Mouse (Mus musculus): ENCODE results near the gene Adcy3. TPM values are rescaled to one million over a fixed set of nuclear protein-coding genes. Genes with fewer than 3 reads are reported as not detected.

The Adcy3 gene
- polyA plus RNA-seq, 1 experiment from 2014 or later, result 8.9 TPM

GRCm38 (mm10) chr12:4143179-4143578, 10.3 kb downstream of the Adcy3 start:
- Histone ChIP-seq H3K9ac (replicated peaks; ENCODE audit: low read depth, low read length) (no peak overlapping the region), H3K27me3 (ENCODE audit: control insufficient read depth, insufficient read depth, low read length) (no peaks in the 10 kb centered on the region), H3K36me3 (ENCODE audit: control insufficient read depth, insufficient read depth, low read length) (0 out of 2 replicates have a peak, but pooled peaks cover 3% of the 10 kb centered on the region), H3K27ac (ENCODE audit: low read length) (no peak overlapping the region), H3K4me3 (ENCODE audit: low read depth, low read length) (no peak overlapping the region), H3K4me1 (ENCODE audit: control insufficient read depth, insufficient read depth, low read length) (no peaks in the 10 kb centered on the region), H3K9me3 (ENCODE audit: control insufficient read depth, low read depth, low read length) (no peaks in the 10 kb centered on the region), H3K4me2 (replicated peaks; ENCODE audit: low read depth, low read length) (no peak overlapping the region)
- 86% methylated on average over 5 of the region's 5 CpGs for WGBS
- no peak for ATAC-seq (ENCODE audit: insufficient number of reproducible peaks, insufficient read depth, low FRiP score, low read depth)

- H3K27me3 ChIP-seq (ENCODE audit: control insufficient read depth, insufficient read depth, low read length), result no peaks in the 10 kb centered on the region
- H3K9me3 ChIP-seq (ENCODE audit: control insufficient read depth, low read depth, low read length), result no peaks in the 10 kb centered on the region
- H3K4me2 ChIP-seq (replicated peaks; ENCODE audit: low read depth, low read length), result no peak overlapping the region
- no peak overlapping the region for H3K4me3 ChIP-seq (ENCODE audit: low read depth, low read length)
- H3K27ac ChIP-seq (ENCODE audit: low read length), result no peak overlapping the region
- H3K36me3 ChIP-seq (ENCODE audit: control insufficient read depth, insufficient read depth, low read length), result no peaks in the 10 kb centered on the region
- no peaks in the 10 kb centered on the region for H3K4me1 ChIP-seq (ENCODE audit: control insufficient read depth, insufficient read depth, low read length)
- no peak for ATAC-seq (ENCODE audit: insufficient number of reproducible peaks, insufficient read depth, low FRiP score, low read depth)
- WGBS, result 80% methylated on average over 2 of the region's 2 CpGs
- no peak overlapping the region for H3K9ac ChIP-seq (replicated peaks; ENCODE audit: low read depth, low read length)
These were observed 18.0 kb downstream of the Adcy3 start for GRCm38 (mm10) chr12:4150936-4151335.

- WGBS, result 86% methylated on average over 3 of the region's 3 CpGs
- no peaks in the 10 kb centered on the region for H3K9me3 ChIP-seq (ENCODE audit: control insufficient read depth, low read depth, low read length)
- H3K4me1 ChIP-seq (ENCODE audit: control insufficient read depth, insufficient read depth, low read length), result no peaks in the 10 kb centered on the region
- H3K36me3 ChIP-seq (ENCODE audit: control insufficient read depth, insufficient read depth, low read length), result no peaks in the 10 kb centered on the region
- H3K9ac ChIP-seq (replicated peaks; ENCODE audit: low read depth, low read length), result no peak overlapping the region
- no peak overlapping the region for H3K4me2 ChIP-seq (replicated peaks; ENCODE audit: low read depth, low read length)
- no peak overlapping the region for H3K27ac ChIP-seq (ENCODE audit: low read length)
- no peak for ATAC-seq (ENCODE audit: insufficient number of reproducible peaks, insufficient read depth, low FRiP score, low read depth)
- no peaks in the 10 kb centered on the region for H3K27me3 ChIP-seq (ENCODE audit: control insufficient read depth, insufficient read depth, low read length)
- H3K4me3 ChIP-seq (ENCODE audit: low read depth, low read length), result no peak overlapping the region
These were observed 19.1 kb downstream of the Adcy3 start for GRCm38 (mm10) chr12:4151969-4152368.

GRCm38 (mm10) chr12:4157466-4157865, 24.6 kb downstream of the Adcy3 start:
- H3K36me3 ChIP-seq (ENCODE audit: control insufficient read depth, insufficient read depth, low read length), result no peaks in the 10 kb centered on the region
- ATAC-seq (ENCODE audit: insufficient number of reproducible peaks, insufficient read depth, low FRiP score, low read depth), result no peak
- H3K4me2 ChIP-seq (replicated peaks; ENCODE audit: low read depth, low read length), result no peak overlapping the region
- WGBS, result 68% methylated on average over 2 of the region's 2 CpGs
- no peaks in the 10 kb centered on the region for H3K27me3 ChIP-seq (ENCODE audit: control insufficient read depth, insufficient read depth, low read length)
- H3K4me3 ChIP-seq (ENCODE audit: low read depth, low read length), result no peak overlapping the region
- H3K27ac ChIP-seq (ENCODE audit: low read length), result no peak overlapping the region
- no peak overlapping the region for H3K9ac ChIP-seq (replicated peaks; ENCODE audit: low read depth, low read length)
- no peaks in the 10 kb centered on the region for H3K4me1 ChIP-seq (ENCODE audit: control insufficient read depth, insufficient read depth, low read length)
- H3K9me3 ChIP-seq (ENCODE audit: control insufficient read depth, low read depth, low read length), result no peaks in the 10 kb centered on the region

- H3K9ac ChIP-seq (replicated peaks; ENCODE audit: low read depth, low read length), result no peak overlapping the region
- H3K9me3 ChIP-seq (ENCODE audit: control insufficient read depth, low read depth, low read length), result no peaks in the 10 kb centered on the region
- H3K36me3 ChIP-seq (ENCODE audit: control insufficient read depth, insufficient read depth, low read length), result no peaks in the 10 kb centered on the region
- ATAC-seq (ENCODE audit: insufficient number of reproducible peaks, insufficient read depth, low FRiP score, low read depth), result no peak
- no peak overlapping the region for H3K27ac ChIP-seq (ENCODE audit: low read length)
- no peaks in the 10 kb centered on the region for H3K27me3 ChIP-seq (ENCODE audit: control insufficient read depth, insufficient read depth, low read length)
- no peak overlapping the region for H3K4me2 ChIP-seq (replicated peaks; ENCODE audit: low read depth, low read length)
- no peaks in the 10 kb centered on the region for H3K4me1 ChIP-seq (ENCODE audit: control insufficient read depth, insufficient read depth, low read length)
- 81% methylated on average over 3 of the region's 3 CpGs for WGBS
- no peak overlapping the region for H3K4me3 ChIP-seq (ENCODE audit: low read depth, low read length)
These were observed 25.3 kb downstream of the Adcy3 start for GRCm38 (mm10) chr12:4158179-4158578.

- Histone ChIP-seq H3K4me1 (ENCODE audit: control insufficient read depth, insufficient read depth, low read length) (no peaks in the 10 kb centered on the region), H3K4me2 (replicated peaks; ENCODE audit: low read depth, low read length) (no peak overlapping the region), H3K36me3 (ENCODE audit: control insufficient read depth, insufficient read depth, low read length) (no peaks in the 10 kb centered on the region), H3K4me3 (ENCODE audit: low read depth, low read length) (no peak overlapping the region), H3K27me3 (ENCODE audit: control insufficient read depth, insufficient read depth, low read length) (no peaks in the 10 kb centered on the region), H3K9me3 (ENCODE audit: control insufficient read depth, low read depth, low read length) (no peaks in the 10 kb centered on the region), H3K27ac (ENCODE audit: low read length) (no peak overlapping the region), H3K9ac (replicated peaks; ENCODE audit: low read depth, low read length) (no peak overlapping the region)
- WGBS, result 87% methylated on average over 7 of the region's 7 CpGs
- no peak for ATAC-seq (ENCODE audit: insufficient number of reproducible peaks, insufficient read depth, low FRiP score, low read depth)
These were observed 26.1 kb downstream of the Adcy3 start for GRCm38 (mm10) chr12:4158868-4159632.

- H3K36me3 ChIP-seq (ENCODE audit: control insufficient read depth, insufficient read depth, low read length), result no peaks in the 10 kb centered on the region
- ATAC-seq (ENCODE audit: insufficient number of reproducible peaks, insufficient read depth, low FRiP score, low read depth), result no peak
- no peak overlapping the region for H3K4me2 ChIP-seq (replicated peaks; ENCODE audit: low read depth, low read length)
- no peaks in the 10 kb centered on the region for H3K4me1 ChIP-seq (ENCODE audit: control insufficient read depth, insufficient read depth, low read length)
- H3K27ac ChIP-seq (ENCODE audit: low read length), result no peak overlapping the region
- H3K9me3 ChIP-seq (ENCODE audit: control insufficient read depth, low read depth, low read length), result no peaks in the 10 kb centered on the region
- H3K27me3 ChIP-seq (ENCODE audit: control insufficient read depth, insufficient read depth, low read length), result no peaks in the 10 kb centered on the region
- no peak overlapping the region for H3K4me3 ChIP-seq (ENCODE audit: low read depth, low read length)
- no peak overlapping the region for H3K9ac ChIP-seq (replicated peaks; ENCODE audit: low read depth, low read length)
- WGBS, result 75% methylated on average over 7 of the region's 7 CpGs
These were observed 27.4 kb downstream of the Adcy3 start for GRCm38 (mm10) chr12:4160322-4160721.

GRCm38 (mm10) chr12:4162886-4163285, 30.0 kb downstream of the Adcy3 start:
- Histone ChIP-seq H3K4me2 (replicated peaks; ENCODE audit: low read depth, low read length) (no peak overlapping the region), H3K9me3 (ENCODE audit: control insufficient read depth, low read depth, low read length) (no peaks in the 10 kb centered on the region), H3K36me3 (ENCODE audit: control insufficient read depth, insufficient read depth, low read length) (no peaks in the 10 kb centered on the region), H3K4me3 (ENCODE audit: low read depth, low read length) (no peak overlapping the region), H3K4me1 (ENCODE audit: control insufficient read depth, insufficient read depth, low read length) (no peaks in the 10 kb centered on the region), H3K27ac (ENCODE audit: low read length) (no peak overlapping the region), H3K9ac (replicated peaks; ENCODE audit: low read depth, low read length) (no peak overlapping the region), H3K27me3 (ENCODE audit: control insufficient read depth, insufficient read depth, low read length) (no peaks in the 10 kb centered on the region)
- 25% methylated on average over 2 of the region's 2 CpGs for WGBS
- ATAC-seq (ENCODE audit: insufficient number of reproducible peaks, insufficient read depth, low FRiP score, low read depth), result no peak

GRCm38 (mm10) chr12:4166970-4167369, 34.1 kb downstream of the Adcy3 start:
- Histone ChIP-seq H3K36me3 (ENCODE audit: control insufficient read depth, insufficient read depth, low read length) (no peaks in the 10 kb centered on the region), H3K9ac (replicated peaks; ENCODE audit: low read depth, low read length) (no peak overlapping the region), H3K9me3 (ENCODE audit: control insufficient read depth, low read depth, low read length) (no peaks in the 10 kb centered on the region), H3K4me3 (ENCODE audit: low read depth, low read length) (no peak overlapping the region), H3K27me3 (ENCODE audit: control insufficient read depth, insufficient read depth, low read length) (no peaks in the 10 kb centered on the region), H3K27ac (ENCODE audit: low read length) (no peak overlapping the region), H3K4me2 (replicated peaks; ENCODE audit: low read depth, low read length) (no peak overlapping the region), H3K4me1 (ENCODE audit: control insufficient read depth, insufficient read depth, low read length) (no peaks in the 10 kb centered on the region)
- ATAC-seq (ENCODE audit: insufficient number of reproducible peaks, insufficient read depth, low FRiP score, low read depth), result no peak
- WGBS, result 82% methylated on average over 3 of the region's 3 CpGs

Measured in stomach, embryonic 14.5 days (tissue).